ENCODE assay signal across 8 mouse cellular contexts in genomic region chr6:114968361-114969212, GRCm38 (mm10). TPM values are rescaled to one million over a fixed set of nuclear protein-coding genes. Genes with fewer than 3 reads are reported as not detected.
DNase-seq lines count a peak whose midpoint lies in the region; ATAC-seq lines count a peak whose summit lies in the region.

No protein-coding gene starts in this region.

- under 1% methylated on average over 76 of the region's 82 CpGs for WGBS in embryonic facial prominence, embryonic 11.5 days
- WGBS in limb, embryonic 11.5 days: under 1% methylated on average over 76 of the region's 82 CpGs
- under 1% methylated on average over 73 of the region's 82 CpGs for WGBS in midbrain, embryonic 15.5 days

- H3K27ac ChIP-seq in embryonic facial prominence, embryonic 11.5 days (replicated peaks; ENCODE audit: low read depth, low read length): 0 out of 2 replicates have a peak overlapping the region, but pooled peaks have one; percentile 10
- H3K27ac ChIP-seq in limb, embryonic 11.5 days (replicated peaks; ENCODE audit: low read depth, low read length): 0 out of 2 replicates have a peak overlapping the region, but pooled peaks have one; percentile 33
- H3K27ac ChIP-seq in midbrain, embryonic 15.5 days: peak overlapping the region; percentile 69

- H3K36me3 ChIP-seq in embryonic facial prominence, embryonic 11.5 days (replicated peaks; ENCODE audit: control insufficient read depth, insufficient read depth, low read depth, low read length): no peaks in the 10 kb centered on the region
- H3K36me3 ChIP-seq in limb, embryonic 11.5 days (ENCODE audit: control insufficient read depth, insufficient read depth, low read length): no peaks in the 10 kb centered on the region
- H3K36me3 ChIP-seq in midbrain, embryonic 15.5 days (replicated peaks): no peaks in the 10 kb centered on the region
- H3K36me3 ChIP-seq in splenic B cell, adult 2 months (ENCODE audit: control insufficient read depth, insufficient read depth, low read length, poor library complexity, severe bottlenecking): no peaks in the 10 kb centered on the region

- H3K4me2 ChIP-seq in embryonic facial prominence, embryonic 11.5 days (ENCODE audit: low read depth, low read length): peak overlapping the region; percentile 99
- peak overlapping the region; percentile 99 for H3K4me2 ChIP-seq in limb, embryonic 11.5 days (ENCODE audit: low read depth, severe bottlenecking)
- H3K4me2 ChIP-seq in midbrain, embryonic 15.5 days: peak overlapping the region; percentile 90

- H3K4me1 ChIP-seq in embryonic facial prominence, embryonic 11.5 days (ENCODE audit: control insufficient read depth, insufficient read depth, low read length): peaks cover 3% of the 10 kb centered on the region; the same call in 1 of the 2 replicates
- peaks cover 6% of the 10 kb centered on the region; the same call in 1 of the 2 replicates for H3K4me1 ChIP-seq in limb, embryonic 11.5 days (ENCODE audit: control insufficient read depth, insufficient read depth, low read length)
- peaks cover 18% of the 10 kb centered on the region for H3K4me1 ChIP-seq in midbrain, embryonic 15.5 days

- peak; percentile 52 to 70 for DNase-seq in spleen, adult 18-20 months
- no peak for DNase-seq in spleen, adult 12 weeks (ENCODE audit: low spot score)
- DNase-seq in embryonic facial prominence, embryonic 11.5 days (ENCODE audit: low spot score): peak; percentile 88
- DNase-seq in heart, adult 8-10 months (ENCODE audit: low spot score): peak; percentile 38
- peak; percentile 95 to 96 for DNase-seq in kidney, adult 8-10 months
- peak; percentile 88 for DNase-seq in limb, embryonic 11.5 days (ENCODE audit: low spot score)
- peak; percentile 37 for DNase-seq in splenic B cell, adult 2 months (ENCODE audit: low read depth, low spot score)

- no peaks in the 10 kb centered on the region for H3K9me3 ChIP-seq in embryonic facial prominence, embryonic 11.5 days (replicated peaks; ENCODE audit: control insufficient read depth, low read length)
- no peaks in the 10 kb centered on the region for H3K9me3 ChIP-seq in limb, embryonic 11.5 days (ENCODE audit: control insufficient read depth, low read length)
- no peaks in the 10 kb centered on the region for H3K9me3 ChIP-seq in midbrain, embryonic 15.5 days

- H3K9ac ChIP-seq in embryonic facial prominence, embryonic 11.5 days (replicated peaks; ENCODE audit: low read length): peak overlapping the region; percentile 47
- peak overlapping the region; percentile 67 for H3K9ac ChIP-seq in limb, embryonic 11.5 days (ENCODE audit: low read length)
- H3K9ac ChIP-seq in midbrain, embryonic 15.5 days: peak overlapping the region; percentile 52

- peak; percentile 80 for ATAC-seq in embryonic facial prominence, embryonic 11.5 days (replicated peaks; ENCODE audit: insufficient number of reproducible peaks, low FRiP score, low TSS enrichment, low read depth)
- ATAC-seq in limb, embryonic 11.5 days (ENCODE audit: insufficient number of reproducible peaks, low FRiP score, low TSS enrichment, low read depth): peak; percentile 68
- peak; percentile 84 for ATAC-seq in midbrain, embryonic 15.5 days (replicated peaks)

- peaks cover 7% of the 10 kb centered on the region; the same call in 1 of the 2 replicates for H3K27me3 ChIP-seq in embryonic facial prominence, embryonic 11.5 days (ENCODE audit: control insufficient read depth, insufficient read depth, low read length)
- H3K27me3 ChIP-seq in limb, embryonic 11.5 days (ENCODE audit: control insufficient read depth, insufficient read depth, low read length): no peaks in the 10 kb centered on the region
- peaks cover 15% of the 10 kb centered on the region; the same call in 1 of the 2 replicates for H3K27me3 ChIP-seq in midbrain, embryonic 15.5 days (replicated peaks)
- no peaks in the 10 kb centered on the region for H3K27me3 ChIP-seq in splenic B cell, adult 2 months (ENCODE audit: control insufficient read depth, insufficient read depth, low read length, poor library complexity, severe bottlenecking)

- H3K4me3 ChIP-seq in embryonic facial prominence, embryonic 11.5 days (ENCODE audit: low read depth, low read length): peak overlapping the region; percentile 54
- H3K4me3 ChIP-seq in limb, embryonic 11.5 days (ENCODE audit: low read depth, low read length): peak overlapping the region; percentile 73
- H3K4me3 ChIP-seq in midbrain, embryonic 15.5 days: peak overlapping the region; percentile 73

RNA-seq across cellular contexts. Expression of gene Vgll4, which starts 1.2 kb away (rescaled TPM):
- 58.9 and 68.2 TPM in 2 replicates for polyA plus RNA-seq in embryonic facial prominence, embryonic 11.5 days (2014; fragmentation: Nextera tagmentation; extraction: Ambion mirVana)
- 10 to 100 TPM; 19.9 to 23.5 (median 21.4) TPM for total RNA-seq in heart, adult 8-10 months (2022)
- polyA plus RNA-seq in limb, embryonic 11.5 days (2014; fragmentation: Nextera tagmentation; extraction: Ambion mirVana): 98.4 and 101 TPM in 2 replicates
- polyA plus RNA-seq in midbrain, embryonic 15.5 days (2015; fragmentation: Nextera tagmentation; extraction: Ambion mirVana): 47.3 and 52.4 TPM in 2 replicates

Comparison
In these comparisons a context has a peak if more than half of its experiments do, and no peak if none do; other contexts are left out.
1. H3K27ac ChIP-seq: peak in every context shown above with its lines; median percentile 69 in midbrain, embryonic 15.5 days; 33 in limb, embryonic 11.5 days; 10 in embryonic facial prominence, embryonic 11.5 days.